Mouse (Mus musculus): Measurements from ENCODE around the gene Uimc1.

- TF ChIP-seq CTCF (IDR thresholded peaks at IDR 0.05; ENCODE audit: borderline replicate concordance, control insufficient read depth, extremely low read depth, insufficient read depth, low read length, poor library complexity) (no peak), POLR2A (IDR thresholded peaks at IDR 0.05; ENCODE audit: control insufficient read depth, extremely low read depth, insufficient read depth, low read length, poor library complexity) (no peak)
These were observed 24.8 kb upstream of the Uimc1 start for GRCm38 (mm10) chr13:55124903-55125302.
